Mouse (Mus musculus): Measurements from ENCODE around the gene Jmjd8.
"Not testable (repeated sequence)": the region's sequence is repeated elsewhere in the genome, so short reads cannot be mapped to it uniquely, and the experiment has no call there.

Gene Jmjd8

DNA sequence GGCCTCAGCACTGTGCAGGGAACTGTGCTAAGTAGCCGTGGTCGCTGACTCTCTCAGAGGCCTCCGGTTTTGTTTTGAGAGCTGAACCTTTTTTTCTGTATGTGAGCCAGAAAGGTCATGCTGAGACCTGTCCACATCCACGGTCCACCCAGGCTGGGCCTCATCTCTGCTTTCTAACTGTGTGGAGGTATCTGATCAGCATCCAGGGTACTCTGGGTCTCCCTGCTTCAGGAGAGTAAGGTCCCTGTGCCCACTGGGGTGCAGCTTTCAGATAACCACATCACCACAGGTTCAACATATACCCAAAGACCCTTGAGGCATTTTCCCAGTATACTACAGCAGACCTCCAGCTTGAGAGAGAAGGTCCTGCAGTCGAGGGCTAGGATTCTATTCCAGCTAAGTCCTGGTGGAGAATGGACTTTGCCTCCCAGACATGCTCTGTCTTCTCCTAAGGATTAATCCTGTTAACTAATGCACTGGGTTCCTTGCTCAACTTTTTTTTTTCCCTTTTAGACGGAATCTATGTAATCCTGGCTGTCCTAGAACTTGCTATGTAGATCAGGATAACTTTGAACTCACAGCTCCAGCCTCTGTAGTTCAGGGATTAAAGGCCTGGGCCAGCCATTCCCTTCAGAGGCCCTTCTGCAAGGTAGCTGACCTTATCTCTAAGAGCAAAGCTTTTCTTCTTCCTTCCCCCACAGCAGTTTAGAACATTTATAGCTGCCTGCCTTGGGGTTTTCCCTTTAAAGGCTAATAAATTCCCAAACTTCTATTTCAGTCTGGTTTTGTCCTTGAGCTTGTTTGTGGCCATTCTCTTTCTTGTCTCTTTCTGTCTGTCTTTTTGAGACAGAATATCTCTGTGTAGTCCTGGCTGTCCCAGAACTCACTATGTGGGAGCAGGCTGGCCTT lies 33.3 kb downstream of the Jmjd8 start:
- in situ Hi-C loops (cut with MboI) = no loop called here

GRCm38 (mm10) chr17:25863681-25864080 lies 35.0 kb downstream of the Jmjd8 start:
- in situ Hi-C loops (cut with MboI) = no loop called here

DNA sequence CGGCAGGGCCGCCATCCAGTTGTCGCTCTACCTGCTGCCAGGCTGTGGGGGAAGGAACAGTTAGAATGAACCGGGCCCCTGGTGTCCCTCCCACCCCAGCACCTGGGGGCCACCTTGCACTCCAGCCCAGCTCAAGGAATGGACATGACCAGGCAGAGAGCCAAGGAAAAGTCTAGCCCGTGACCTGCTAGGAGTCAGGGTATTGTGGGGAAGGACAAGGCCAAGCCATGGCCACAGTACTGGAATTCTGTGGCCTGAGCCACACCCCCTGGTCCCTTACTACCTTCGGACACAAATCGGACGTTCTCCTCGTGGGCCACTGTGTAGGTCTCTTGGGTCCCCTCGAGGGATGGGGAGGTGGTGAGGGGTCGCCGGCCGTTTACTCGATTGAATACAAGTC lies 35.6 kb downstream of the Jmjd8 start:
- in situ Hi-C loops (cut with MboI) = no loop called here

GRCm38 (mm10) chr17:25865288-25865687 lies 36.6 kb downstream of the Jmjd8 start:
- in situ Hi-C loops (cut with MboI) = no loop called here

GRCm38 (mm10) chr17:25866172-25866571 lies 37.5 kb downstream of the Jmjd8 start:
- in situ Hi-C loops (cut with MboI) = no loop called here

- in situ Hi-C loops (cut with MboI) = no loop called here
Observed at GRCm38 (mm10) chr17:25867509-25867835, 38.8 kb downstream of the Jmjd8 start.

DNA sequence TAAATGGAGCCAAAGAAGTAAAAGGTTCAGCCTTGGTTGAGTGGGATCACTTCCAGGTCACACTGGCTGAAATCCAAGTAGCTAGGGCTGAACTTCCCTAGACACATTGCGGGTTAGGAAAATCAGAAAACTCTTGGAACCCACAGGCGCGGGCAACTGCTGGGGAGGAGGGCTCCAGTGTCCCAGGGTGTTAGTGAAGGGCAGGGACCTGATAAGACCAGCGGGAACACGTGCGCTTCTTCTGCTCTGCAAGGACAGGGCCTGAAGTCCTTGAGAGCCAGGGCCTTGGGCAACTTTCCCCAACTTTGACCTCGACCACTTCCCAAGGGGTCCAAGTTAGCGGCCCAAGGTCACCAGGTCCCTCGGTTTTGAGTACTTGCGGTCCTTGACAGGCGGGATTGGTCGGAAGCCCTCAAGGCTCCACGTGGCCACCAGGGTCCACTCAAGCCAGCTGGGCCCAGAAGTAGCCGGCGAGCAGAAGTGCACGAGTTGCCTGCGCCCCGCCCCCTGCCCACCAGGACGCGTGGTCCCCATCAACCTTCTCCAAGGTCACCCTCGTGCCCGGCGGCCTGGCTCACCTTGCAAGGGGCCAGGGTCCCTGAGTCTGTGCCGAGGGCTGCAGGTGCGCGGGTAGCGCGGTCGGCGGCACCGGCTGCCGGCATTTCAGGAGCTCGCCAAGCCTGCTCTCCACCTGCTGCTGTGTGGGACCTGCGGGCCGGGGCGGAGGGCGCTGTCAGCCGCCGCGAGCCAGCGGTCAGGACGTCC lies 39.4 kb downstream of the Jmjd8 start:
- in situ Hi-C loops (cut with MboI) = no loop called here

DNA sequence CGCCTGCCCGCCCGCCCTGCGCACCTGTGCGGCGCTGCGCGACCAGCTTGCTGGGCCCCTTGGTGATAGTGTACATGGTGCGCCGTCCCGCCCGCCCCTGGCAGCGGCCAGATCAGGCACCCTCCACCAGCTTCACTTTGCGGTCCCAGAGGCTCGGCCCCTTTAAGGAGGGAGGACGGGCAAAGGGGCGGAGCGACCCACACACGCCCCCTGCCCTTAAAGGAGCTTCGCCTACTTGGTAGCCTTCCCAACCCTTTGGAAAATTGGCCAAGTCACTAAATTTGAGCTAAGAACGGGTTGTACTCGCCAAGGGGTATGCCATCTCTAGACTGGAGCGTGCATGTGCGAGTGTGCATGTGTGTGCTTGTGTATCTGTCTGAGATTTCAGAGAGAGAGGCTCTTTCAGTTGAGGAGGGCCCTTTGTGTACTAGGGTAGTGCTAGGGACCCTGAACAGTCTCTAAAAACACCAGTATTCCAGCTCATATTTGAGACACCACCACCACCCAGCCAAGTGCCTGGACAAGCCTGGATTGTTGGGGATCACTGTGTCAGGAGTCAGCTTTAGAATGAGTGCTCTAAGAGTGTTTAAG lies 40.0 kb downstream of the Jmjd8 start, which contains the start of gene Mcrip2:
Gene Mcrip2 (minus strand): TSS at position 164 of the 591 bp plus-strand sequence.
- in situ Hi-C loops (cut with MboI) = no loop called here

- in situ Hi-C loops (cut with MboI) = no loop called here
Observed at GRCm38 (mm10) chr17:25869498-25869897, 40.8 kb downstream of the Jmjd8 start.

GRCm38 (mm10) chr17:25869954-25870353 lies 41.3 kb downstream of the Jmjd8 start:
- in situ Hi-C loops (cut with MboI) = no loop called here

- in situ Hi-C loops (cut with MboI) = not testable (repeated sequence)
Observed at GRCm38 (mm10) chr17:25871566-25871965, 42.9 kb downstream of the Jmjd8 start.

- in situ Hi-C loops (cut with MboI) = no loop called here
Observed at GRCm38 (mm10) chr17:25872676-25873075, 44.0 kb downstream of the Jmjd8 start.

GRCm38 (mm10) chr17:25873405-25874147 lies 44.9 kb downstream of the Jmjd8 start:
- in situ Hi-C loops (cut with MboI) = no loop called here

DNA sequence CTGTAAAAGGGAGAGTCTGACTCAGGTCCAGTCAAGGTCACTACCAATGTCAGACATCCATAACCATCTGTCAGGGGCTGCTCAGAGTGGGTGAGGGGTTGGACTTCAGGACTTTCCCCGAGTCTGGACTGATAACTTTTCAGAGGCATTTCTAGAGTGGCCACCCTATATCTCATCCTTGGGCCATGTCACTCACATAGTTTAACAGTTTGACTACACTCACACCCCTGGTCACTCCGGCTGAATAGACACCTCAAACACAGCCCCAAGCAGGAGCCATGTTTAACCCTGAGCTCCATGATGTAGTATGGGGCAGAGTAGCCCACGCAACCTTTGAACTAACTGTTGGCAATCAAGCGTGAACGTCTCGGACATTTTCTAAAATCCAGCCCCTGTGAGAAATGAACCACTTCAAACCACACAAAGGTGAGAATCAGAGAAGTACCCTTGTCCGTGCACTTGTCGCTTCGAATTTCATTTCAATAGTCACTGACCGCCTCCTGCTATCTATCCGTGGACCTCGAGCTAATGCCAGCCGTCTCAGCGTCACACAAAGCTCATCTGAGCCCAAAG lies 45.6 kb downstream of the Jmjd8 start:
- in situ Hi-C loops (cut with MboI) = no loop called here

DNA sequence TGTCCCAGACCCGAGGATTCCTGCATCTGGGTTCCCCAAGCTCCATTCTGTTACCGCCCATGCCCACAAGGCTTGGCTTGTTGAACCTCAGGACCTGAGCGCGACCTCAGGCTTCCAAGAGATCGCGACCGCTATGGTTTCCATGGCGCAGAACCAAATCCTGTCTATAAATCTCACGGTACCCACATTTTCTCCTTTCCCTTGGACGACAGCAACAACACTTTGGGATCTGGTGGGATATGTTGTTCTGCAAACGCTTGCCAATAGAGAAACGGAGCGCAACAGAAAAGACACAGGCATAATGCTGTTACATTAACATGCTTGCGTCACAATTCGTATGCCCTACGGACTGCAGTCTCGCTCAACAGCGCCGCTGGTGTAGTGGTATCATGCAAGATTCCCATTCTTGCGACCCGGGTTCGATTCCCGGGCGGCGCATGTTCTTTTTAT lies 46.1 kb downstream of the Jmjd8 start, which contains the start of gene Mettl26:
Gene Mettl26 (plus strand): TSS at position 354 of the 450 bp plus-strand sequence.
- in situ Hi-C loops (cut with MboI) = no loop called here

DNA sequence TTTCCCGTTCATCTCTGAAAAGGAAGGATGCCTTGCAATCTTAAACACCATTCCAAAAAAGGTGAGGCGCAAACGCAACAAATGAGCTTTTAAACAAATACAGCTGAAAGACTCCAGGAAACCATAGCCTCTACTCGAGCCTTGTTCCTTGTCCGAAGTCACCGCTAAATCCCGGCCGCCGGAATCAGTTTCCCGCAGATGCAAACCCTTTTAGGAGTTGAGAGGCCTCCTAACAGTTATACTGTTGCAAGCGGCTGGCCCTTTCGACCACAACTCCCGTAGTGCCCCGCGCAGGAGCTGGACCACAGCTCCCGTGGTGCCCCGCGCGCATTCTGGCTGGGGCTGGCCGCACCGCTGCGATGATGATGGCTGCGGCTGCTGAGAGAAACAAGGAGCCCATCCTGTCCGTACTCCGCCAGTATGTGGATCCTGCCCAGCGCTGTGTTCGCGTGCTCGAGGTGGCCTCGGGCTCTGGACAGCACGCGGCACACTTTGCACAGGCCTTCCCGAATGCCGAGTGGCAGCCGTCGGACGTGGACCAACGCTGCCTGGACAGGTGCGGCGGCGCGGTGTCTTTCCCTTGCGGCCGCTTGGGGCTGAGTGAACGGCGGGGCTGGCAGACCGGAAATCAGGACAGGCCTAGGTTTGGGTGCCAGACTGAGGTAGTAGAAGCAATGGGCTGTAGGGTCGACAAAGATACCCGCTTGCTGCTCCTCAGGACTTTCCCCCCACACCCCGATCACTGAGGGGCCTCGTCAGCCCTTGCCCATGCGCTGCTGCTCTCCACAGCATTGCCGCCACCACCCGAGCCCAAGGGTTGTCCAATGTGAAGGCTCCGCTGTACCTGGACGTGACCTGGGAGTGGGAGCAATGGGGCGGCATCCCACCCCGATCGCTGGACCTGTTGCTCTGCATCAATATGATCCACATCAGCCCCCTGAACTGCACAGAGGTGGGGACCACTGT lies 46.8 kb downstream of the Jmjd8 start:
- in situ Hi-C loops (cut with MboI) = no loop called here

- in situ Hi-C loops (cut with MboI) = no loop called here
Observed at GRCm38 (mm10) chr17:25876347-25876915, 47.8 kb downstream of the Jmjd8 start.

GRCm38 (mm10) chr17:25877025-25877424 lies 48.4 kb downstream of the Jmjd8 start:
- in situ Hi-C loops (cut with MboI) = no loop called here

DNA sequence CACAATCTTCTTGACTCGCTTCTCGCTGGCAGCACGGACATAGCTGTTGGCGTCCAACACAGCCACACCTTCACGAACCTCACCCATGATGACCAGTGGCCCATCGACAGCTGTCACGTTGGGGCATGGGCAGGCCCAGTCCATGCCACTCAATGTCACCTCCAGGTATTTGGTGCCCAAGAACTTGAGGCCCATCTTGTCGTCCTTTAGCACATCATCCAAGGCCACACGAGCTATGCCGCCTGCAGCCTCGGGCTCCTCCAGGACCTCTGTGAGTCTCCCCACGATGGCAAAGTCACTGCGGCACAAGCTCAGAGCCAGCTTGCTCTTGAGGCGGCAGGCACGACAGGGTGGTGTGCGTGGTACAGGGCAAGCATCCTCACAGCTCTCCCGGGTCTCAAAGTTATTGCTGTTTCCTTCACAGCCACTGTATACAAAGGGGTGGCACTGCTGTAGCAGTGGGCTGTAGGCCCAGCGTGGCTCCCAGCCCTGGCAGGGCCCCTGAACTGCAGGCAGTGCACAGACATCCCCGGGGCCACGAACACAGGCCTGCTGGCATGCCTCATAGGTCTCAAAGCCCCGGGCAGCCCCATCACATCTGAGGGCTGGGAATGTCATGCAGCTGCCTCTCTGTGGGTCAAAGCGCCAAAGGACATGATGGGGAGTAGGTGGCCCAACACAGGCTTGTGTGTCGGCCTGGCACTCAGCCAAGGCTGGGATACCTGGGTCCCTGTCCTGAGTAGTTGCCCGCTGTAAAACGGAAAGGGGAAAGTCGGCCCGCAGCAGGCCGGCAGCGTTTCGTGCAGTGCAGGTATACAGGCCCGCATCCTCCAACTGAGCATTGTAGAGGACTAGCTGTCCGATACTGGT lies 49.3 kb downstream of the Jmjd8 start:
- in situ Hi-C loops (cut with MboI) = no loop called here

Measured in mature B cell (primary cell).